Mouse (Mus musculus) neural tube, embryonic 11.5 days (tissue): ENCODE data around the gene Gm28635. TPM values are rescaled to one million over a fixed set of nuclear protein-coding genes. Genes with fewer than 3 reads are reported as not detected.
"Not testable (repeated sequence)": the region's sequence is repeated elsewhere in the genome, so short reads cannot be mapped to it uniquely, and the experiment has no call there.

ENCODE experiments used
- ATAC-seq: fragments of 200-750 bp; cut with Nextera tagmentation; 2 replicates; pipeline ENCODE4 v1.8.0; 2017; ENCODE audit warnings: moderate number of reproducible peaks, mild to moderate bottlenecking, moderate TSS enrichment, moderate library complexity; ENCODE audit not compliant: insufficient read depth, low FRiP score, low TSS enrichment
- DNase-seq: peaks from one replicate; pipeline ENCODE4 v3.0.0-alpha.2; 2015; ENCODE audit warnings: low spot score
- H3K27ac ChIP-seq: fragments of 300-500 bp; sonication (generic); 2 replicates; pipeline ENCODE4 v1.5.1; 2014; ENCODE audit warnings: low read depth, mild to moderate bottlenecking, low read length
- H3K27me3 ChIP-seq: fragments of 300-500 bp; sonication (generic); 2 replicates; pipeline ENCODE4 v1.6.1; 2014; ENCODE audit warnings: mild to moderate bottlenecking, low read length, mixed read lengths; ENCODE audit not compliant: control insufficient read depth, insufficient read depth
- H3K36me3 ChIP-seq: fragments of 300-500 bp; sonication (generic); 2 replicates; pipeline ENCODE4 v1.6.1; 2014; ENCODE audit warnings: mild to moderate bottlenecking, low read length, moderate library complexity, mixed read lengths; ENCODE audit not compliant: control insufficient read depth, insufficient read depth
- H3K4me1 ChIP-seq: fragments of 300-500 bp; sonication (generic); 2 replicates; pipeline ENCODE4 v1.6.1; 2014; ENCODE audit warnings: low read length, mixed read lengths; ENCODE audit not compliant: control insufficient read depth, insufficient read depth
- H3K4me2 ChIP-seq: fragments of 300-500 bp; sonication (generic); 2 replicates; pipeline ENCODE4 v1.6.1; 2014; ENCODE audit warnings: low read depth, mild to moderate bottlenecking, moderate library complexity
- H3K4me3 ChIP-seq: fragments of 300-500 bp; sonication (generic); 2 replicates; pipeline ENCODE4 v1.5.1; 2014; ENCODE audit warnings: low read depth, low read length
- H3K9ac ChIP-seq: fragments of 300-500 bp; sonication (generic); 2 replicates; pipeline ENCODE4 v1.6.1; 2014; ENCODE audit warnings: mild to moderate bottlenecking, low read length
- H3K9me3 ChIP-seq: fragments of 300-500 bp; sonication (generic); 2 replicates; pipeline ENCODE4 v1.6.1; 2016; ENCODE audit warnings: low read length; ENCODE audit not compliant: control insufficient read depth
- WGBS: fragments of 180-500 bp; shearing (Covaris S2); extraction: QIAGEN DNeasy Blood & Tissue Kit; methylation state at CpG from one replicate; pipeline ENCODE4 v1.1.7; 2014; 5-methylcytosine and 5-hydroxymethylcytosine counted together
- polyA plus RNA-seq: library from polyadenylated mRNA; unstranded; fragments of >200 nt; fragmentation: Nextera tagmentation; extraction: Ambion mirVana; gene quantifications from 2 replicates; pipeline ENCODE4 v1.2.1, GENCODE M21; 2014

The Gm28635 gene
- polyA plus RNA-seq, 1 experiment from 2014 or later, result not detected

DNA sequence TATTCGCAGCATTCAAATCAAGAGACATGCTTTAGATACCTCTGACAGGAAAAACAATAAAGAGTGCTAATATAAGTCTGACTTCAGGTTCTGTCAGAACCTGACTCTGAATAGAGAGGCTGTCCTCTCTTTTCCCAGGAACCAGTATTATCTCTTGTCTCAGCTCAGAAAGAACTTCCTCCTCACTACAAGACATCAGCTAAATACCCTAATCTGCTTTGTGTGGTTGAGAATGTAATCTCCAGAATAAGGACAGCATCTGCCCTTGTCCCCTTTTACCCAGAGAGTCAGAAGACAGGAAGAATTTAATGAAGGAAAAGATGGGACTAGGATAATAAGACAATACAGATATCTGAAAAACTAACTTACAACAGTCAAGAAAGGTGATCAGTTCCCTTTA lies 25.7 kb upstream of the Gm28635 start:
- Histone ChIP-seq H3K9ac (no peak overlapping the region), H3K4me1 (no peaks in the 10 kb centered on the region), H3K4me3 (no peak overlapping the region), H3K27ac (no peak overlapping the region), H3K36me3 (no peaks in the 10 kb centered on the region; the same call in 1 of the 2 replicates), H3K27me3 (no peaks in the 10 kb centered on the region), H3K4me2 (no peak overlapping the region), H3K9me3 (no peaks in the 10 kb centered on the region)
- 97% methylated on average over 1 of the region's 1 CpGs for WGBS
- ATAC-seq (no peak), DNase-seq (no peak)

DNA sequence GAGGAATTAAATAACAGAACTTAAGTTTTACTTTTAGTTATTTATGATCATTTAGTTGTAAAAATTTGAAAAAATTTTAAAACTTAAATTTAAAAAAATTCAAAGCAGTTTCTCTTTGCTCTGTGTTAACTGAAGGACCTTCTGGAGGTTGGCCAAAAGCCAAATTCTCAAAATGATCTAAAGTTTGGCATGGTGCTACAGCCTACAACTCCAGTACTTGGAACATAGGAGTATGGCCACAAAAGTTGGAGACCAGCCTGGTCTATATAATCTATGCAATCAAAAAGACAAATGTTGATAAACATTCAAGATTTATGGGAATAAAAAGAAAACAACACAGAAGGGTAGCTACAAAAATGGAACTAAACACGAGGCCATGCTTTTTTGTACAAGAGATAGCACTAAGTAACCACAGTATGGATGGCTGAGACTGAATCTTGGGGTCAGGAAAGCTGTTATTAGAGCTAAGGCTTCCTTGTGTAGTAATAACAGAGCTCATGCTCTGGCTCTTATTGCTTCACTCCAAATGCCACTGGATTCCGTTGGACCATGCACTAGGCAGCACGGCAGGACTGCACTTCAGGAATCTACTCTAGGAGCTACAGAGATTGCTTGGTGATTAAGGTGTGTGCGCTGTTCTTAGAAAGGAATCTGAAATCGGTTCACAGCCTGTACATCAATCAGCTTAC lies 17.3 kb upstream of the Gm28635 start:
- Histone ChIP-seq H3K4me1 (no peaks in the 10 kb centered on the region), H3K4me3 (no peak overlapping the region), H3K9ac (no peak overlapping the region), H3K27me3 (no peaks in the 10 kb centered on the region), H3K36me3 (peaks cover 14% of the 10 kb centered on the region), H3K4me2 (no peak overlapping the region), H3K9me3 (no peaks in the 10 kb centered on the region), H3K27ac (no peak overlapping the region)
- DNase-seq, result no peak
- ATAC-seq, result no peak
- 91% methylated on average over 5 of the region's 5 CpGs for WGBS

DNA sequence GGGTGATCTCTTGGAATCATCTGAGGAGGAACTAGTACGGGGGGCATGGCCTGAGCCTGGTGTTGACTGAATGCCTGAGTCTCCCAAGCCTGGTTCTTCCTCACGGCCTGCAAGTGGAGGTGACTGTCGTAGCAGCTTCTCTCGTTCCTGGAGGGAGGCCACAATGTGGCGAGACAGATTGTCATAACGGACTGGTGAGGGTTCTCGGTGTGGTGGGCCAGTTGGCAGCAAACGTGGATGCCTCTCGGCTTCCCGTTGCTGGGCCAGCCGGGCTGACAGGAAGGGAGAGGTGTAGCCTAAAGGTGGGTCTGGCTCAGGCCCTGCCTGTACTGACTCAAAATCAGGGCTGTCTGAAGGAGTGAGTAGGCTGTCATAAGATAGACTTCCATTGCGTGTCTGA lies 12.2 kb upstream of the Gm28635 start:
- no peaks in the 10 kb centered on the region for H3K9me3 ChIP-seq
- H3K4me1 ChIP-seq, result no peaks in the 10 kb centered on the region
- H3K27me3 ChIP-seq, result no peaks in the 10 kb centered on the region
- H3K4me3 ChIP-seq, result no peak overlapping the region
- DNase-seq (no peak), ATAC-seq (no peak)
- no peak overlapping the region for H3K27ac ChIP-seq
- no peak overlapping the region for H3K4me2 ChIP-seq
- no peak overlapping the region for H3K9ac ChIP-seq
- WGBS, result 91% methylated on average over 12 of the region's 12 CpGs
- H3K36me3 ChIP-seq, result peaks cover 30% of the 10 kb centered on the region

DNA sequence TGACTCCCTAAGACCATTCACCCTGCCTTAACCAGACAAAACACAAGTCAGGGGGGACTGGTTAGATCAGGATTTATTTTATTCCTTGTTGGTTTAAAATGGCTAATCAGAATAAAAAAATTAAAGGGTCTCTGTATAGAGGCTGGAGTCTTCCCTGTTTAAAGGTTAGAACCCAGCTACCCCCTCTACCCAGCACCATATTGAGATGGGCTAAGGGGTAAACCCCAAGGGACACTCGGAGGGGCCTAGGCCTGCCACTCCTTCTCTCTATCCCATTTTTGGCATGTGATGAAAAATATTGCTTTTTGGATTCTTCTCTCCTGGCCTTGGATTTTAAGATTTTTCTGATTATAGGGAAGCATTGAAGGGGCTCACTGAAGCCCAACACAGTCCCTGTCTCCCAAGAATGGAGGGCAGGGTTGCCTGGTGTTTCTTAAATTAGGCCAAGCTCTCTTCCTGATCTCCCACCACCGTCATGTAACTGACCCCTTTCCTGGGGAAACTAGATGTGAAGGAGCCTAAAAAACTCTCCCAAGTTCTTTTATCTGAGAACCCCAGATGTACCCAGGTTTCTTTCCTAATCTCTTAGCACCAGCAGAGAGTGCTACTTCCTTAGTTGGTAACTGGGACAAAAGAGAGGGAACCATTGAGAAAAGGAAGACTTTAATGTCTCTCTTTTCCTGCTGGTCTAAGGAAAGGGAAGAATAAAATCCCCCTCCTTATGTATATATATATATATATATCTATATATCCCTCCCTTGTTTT lies 10.4 kb upstream of the Gm28635 start:
- H3K27ac ChIP-seq, result no peak overlapping the region
- H3K4me3 ChIP-seq, result no peak overlapping the region
- ATAC-seq (no peak), DNase-seq (no peak)
- no peak overlapping the region for H3K9ac ChIP-seq
- peaks cover 27% of the 10 kb centered on the region for H3K36me3 ChIP-seq
- H3K27me3 ChIP-seq, result no peaks in the 10 kb centered on the region
- 89% methylated on average over 2 of the region's 2 CpGs for WGBS
- H3K9me3 ChIP-seq, result no peaks in the 10 kb centered on the region
- no peaks in the 10 kb centered on the region for H3K4me1 ChIP-seq
- H3K4me2 ChIP-seq, result no peak overlapping the region

DNA sequence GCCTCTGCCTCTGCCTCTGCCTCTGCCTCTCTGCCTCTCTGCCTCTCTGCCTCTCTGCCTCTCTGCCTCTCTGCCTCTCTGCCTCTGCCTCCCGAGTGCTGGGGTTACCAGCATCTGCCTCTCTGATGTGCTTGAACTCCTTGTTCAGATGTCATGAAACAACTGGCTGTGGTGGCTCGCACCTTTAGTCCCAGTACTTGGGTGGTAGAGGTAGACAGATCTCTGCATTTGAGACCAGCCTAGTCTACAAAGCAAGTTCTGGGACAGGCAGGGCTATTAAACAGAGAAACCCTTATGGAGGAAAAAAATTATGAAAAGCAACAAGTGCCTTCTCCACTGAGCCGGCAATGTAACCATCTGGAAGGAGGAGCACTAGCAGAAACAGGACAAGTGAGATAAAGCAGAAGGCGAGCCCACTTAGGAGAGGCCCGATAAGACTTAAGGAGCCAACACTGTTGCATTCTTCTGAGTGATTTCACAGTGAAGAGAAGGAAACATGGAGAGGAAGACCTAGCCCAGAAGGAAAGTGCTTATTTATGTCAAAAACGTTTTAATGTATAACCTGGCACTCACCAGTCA lies 4.9 kb upstream of the Gm28635 start:
- H3K4me3 ChIP-seq, result no peak overlapping the region
- 87% methylated on average over 6 of the region's 6 CpGs for WGBS
- H3K4me2 ChIP-seq, result no peak overlapping the region
- peaks cover 7% of the 10 kb centered on the region for H3K4me1 ChIP-seq
- H3K27ac ChIP-seq, result no peak overlapping the region
- peaks cover 8% of the 10 kb centered on the region for H3K36me3 ChIP-seq
- H3K9me3 ChIP-seq, result no peaks in the 10 kb centered on the region
- H3K9ac ChIP-seq, result no peak overlapping the region
- H3K27me3 ChIP-seq, result no peaks in the 10 kb centered on the region
- DNase-seq (no peak), ATAC-seq (no peak)

DNA sequence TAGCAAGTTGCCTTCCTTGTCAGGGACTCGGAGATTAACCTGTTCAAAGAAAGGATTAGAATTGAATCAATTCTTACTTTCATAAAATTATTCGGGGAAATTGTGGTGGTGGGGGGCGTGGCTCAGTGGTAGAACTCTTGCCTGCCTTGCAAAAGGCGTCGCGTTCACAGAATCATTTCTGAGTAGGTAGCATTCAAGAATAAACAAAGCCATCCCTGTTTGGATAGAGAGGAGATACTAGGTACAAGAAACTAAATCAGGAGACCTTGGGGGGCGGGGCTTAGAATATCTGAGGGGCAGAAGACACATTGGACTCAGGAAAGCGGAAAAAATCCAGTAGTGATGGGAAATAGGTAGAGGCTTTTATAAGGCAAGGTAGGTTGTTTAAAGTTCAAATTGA lies 1.2 kb upstream of the Gm28635 start, which contains the start of gene Tmx2:
TSS of gene Tmx2 (minus strand) at position 125 of the 400 bp plus-strand sequence.
- H3K4me1 ChIP-seq, result peaks cover 13% of the 10 kb centered on the region
- peaks cover 9% of the 10 kb centered on the region; the same call in 1 of the 2 replicates for H3K36me3 ChIP-seq
- H3K4me3 ChIP-seq, result peak within 1 kb of the TSS; percentile 76
- peak within 1 kb of the TSS; percentile 55 for H3K4me2 ChIP-seq
- no peaks in the 10 kb centered on the region for H3K9me3 ChIP-seq
- no peak within 1 kb of the TSS for H3K27ac ChIP-seq
- H3K9ac ChIP-seq, result peak within 1 kb of the TSS; percentile 66
- 20% methylated on average over 8 of the region's 8 CpGs for WGBS
- DNase-seq, result no peak
- no peaks in the 10 kb centered on the region for H3K27me3 ChIP-seq
- no peak for ATAC-seq

DNA sequence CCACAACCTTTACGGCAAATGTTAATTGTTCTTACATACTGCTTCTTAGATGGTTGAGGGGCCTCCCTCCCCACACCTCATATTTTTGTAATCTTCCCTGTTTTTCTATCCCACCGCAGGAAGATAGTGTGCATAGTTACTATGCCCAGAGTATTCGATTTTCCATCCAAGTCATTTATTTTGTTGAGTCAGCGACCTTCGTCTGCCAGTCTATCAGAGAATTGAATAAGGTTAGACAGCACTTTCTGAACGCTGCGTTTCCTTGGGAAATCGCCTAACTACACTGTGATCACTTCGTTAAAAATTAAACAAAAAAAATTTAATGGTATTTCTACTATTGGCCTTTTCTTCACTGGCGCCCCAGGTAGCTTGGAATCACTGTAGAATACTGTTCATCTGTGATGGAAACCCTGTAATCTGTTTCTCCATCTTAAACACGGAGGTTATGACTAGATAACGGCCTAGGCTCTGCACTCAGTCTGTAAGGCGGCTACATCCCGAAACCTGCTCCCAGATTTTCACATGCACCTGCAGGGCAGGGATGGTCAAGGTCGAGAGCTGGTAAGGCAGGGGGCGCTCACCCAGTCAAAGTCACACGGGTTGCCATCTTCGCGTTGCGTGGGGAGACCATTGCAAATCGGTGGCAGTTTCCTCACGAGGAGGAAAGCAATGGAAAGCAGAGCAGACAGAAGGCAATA lies 422 bp downstream of the Gm28635 start:
- Histone ChIP-seq H3K27me3 (no peaks in the 10 kb centered on the region), H3K4me1 (peaks cover 13% of the 10 kb centered on the region), H3K36me3 (peaks cover 15% of the 10 kb centered on the region), H3K4me2 (peak overlapping the region; percentile 70), H3K9me3 (no peaks in the 10 kb centered on the region), H3K4me3 (peak overlapping the region; percentile 56), H3K9ac (peak overlapping the region; percentile 48), H3K27ac (no peak overlapping the region)
- DNase-seq (no peak), ATAC-seq (peak; percentile 64)
- WGBS, result 11% methylated on average over 22 of the region's 22 CpGs

DNA sequence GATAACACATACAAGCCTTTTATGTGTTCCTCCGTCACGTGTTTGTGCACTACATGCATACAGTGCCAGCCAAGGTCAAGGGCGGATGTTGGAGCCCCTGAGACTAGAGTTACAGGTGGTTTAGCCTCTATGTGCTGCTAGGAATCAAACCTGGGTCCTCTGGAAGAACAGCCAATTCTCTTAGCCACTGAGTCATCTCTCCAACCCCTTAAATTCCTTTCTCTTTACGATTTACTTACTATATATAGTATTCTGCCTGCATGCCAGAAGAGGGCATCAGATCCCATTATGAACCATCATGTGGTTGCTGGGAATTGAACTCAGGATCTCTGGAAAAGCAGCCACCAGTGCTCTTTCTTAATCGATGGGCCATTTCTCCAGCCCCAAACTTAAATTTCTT lies 6.3 kb downstream of the Gm28635 start:
- H3K4me1 ChIP-seq, H3K4me2 ChIP-seq, H3K27me3 ChIP-seq, H3K9ac ChIP-seq, DNase-seq, H3K9me3 ChIP-seq, ATAC-seq, H3K4me3 ChIP-seq, H3K27ac ChIP-seq: not testable (repeated sequence)
- 66% methylated on average over 4 of the region's 5 CpGs for WGBS
- H3K36me3 ChIP-seq, result peaks cover 13% of the 10 kb centered on the region
